Mouse (Mus musculus) heart, postnatal 10 days (tissue): ENCODE measurements around the gene Olfr279. TPM values are rescaled to one million over a fixed set of nuclear protein-coding genes. Genes with fewer than 3 reads are reported as not detected.

Experiments used
- DNase-seq, 2 experiments: peaks; one replicate each; pipeline ENCODE4 v3.0.0; 2021
- intact Hi-C: fragments of 180-260 bp; cut with DNase I; formaldehyde crosslinking; loops from one replicate; pipeline ENCODE4 v1.15.1; 2025
- microRNA-seq, 2 experiments: library from miRNA; unstranded; fragments of <30 nt; microRNA quantifications; one replicate each; pipeline ENCODE4 v1.2.0; 2022
- total RNA-seq, 2 experiments: library from RNA; stranded (reverse); gene quantifications; 2 replicates each; pipeline ENCODE4 v1.2.3; 2021

Olfr279 gene
- total RNA-seq, 2 experiments from 2014 or later, result not detected

DNA sequence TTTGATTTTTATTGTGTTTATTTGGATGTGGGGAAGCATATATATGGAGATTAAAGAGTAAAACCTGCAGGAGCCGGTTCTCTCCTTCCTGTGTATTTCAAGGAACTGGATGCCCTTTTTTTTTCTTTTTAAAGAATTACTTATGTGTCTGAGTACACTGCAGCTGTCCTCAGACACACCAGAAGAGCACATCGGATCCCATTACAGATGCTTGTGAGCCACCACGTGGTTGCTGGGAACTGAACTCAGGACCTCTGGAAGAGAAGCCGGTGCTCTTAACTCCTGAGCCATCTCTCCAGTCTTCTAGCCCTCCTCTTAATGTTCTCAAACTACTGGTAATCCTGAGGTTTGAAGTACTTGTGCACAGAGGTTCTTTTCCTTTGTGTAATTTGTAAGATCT lies 45.7 kb downstream of the Olfr279 start:
- no peak for DNase-seq
- intact Hi-C loops, result loop anchor here (2.0 kb wide), 1 partner anchor 25 kb away; no protein-coding TSS in a partner anchor

DNA sequence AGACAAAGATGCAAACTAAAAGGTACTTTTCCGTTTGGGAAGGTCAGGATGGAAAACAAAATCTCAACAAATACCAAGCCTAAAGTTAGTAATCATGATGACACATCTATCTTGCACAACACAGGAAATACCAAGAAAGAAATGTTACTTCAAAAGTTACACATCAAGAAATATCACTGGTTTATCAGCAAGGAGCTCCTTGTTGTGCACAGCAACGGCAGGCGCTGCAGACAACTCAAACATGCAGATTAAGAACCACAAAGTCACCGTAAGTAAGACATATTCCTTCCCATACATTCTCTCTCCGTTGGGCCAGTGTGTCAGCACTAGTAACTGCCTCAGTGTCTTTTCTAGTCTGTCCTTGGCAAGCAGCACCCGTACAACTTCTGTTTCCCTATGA lies 48.9 kb downstream of the Olfr279 start:
- intact Hi-C loops, result no loop called here
- DNase-seq, result no peak

DNA sequence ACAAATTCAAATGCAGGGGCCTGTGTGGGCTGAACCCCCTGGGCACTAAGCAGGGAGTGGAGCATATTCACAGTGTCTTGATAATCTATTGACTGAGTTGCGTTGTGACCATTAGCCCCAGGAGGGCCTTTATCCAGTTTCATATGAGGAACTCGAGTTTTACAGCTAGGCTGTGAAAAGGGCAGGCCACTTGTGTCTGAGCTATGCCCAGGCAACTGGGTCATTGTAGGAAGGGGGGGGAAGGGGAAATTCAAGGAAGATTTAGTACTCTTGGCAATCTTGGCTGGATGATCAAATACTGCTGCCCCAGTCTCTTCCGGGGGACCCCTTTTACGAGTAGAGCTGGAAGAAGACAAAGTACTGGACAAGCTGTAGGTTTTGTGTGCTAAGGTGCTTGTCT lies 51.1 kb downstream of the Olfr279 start:
- no peak for DNase-seq
- intact Hi-C loops, result no loop called here

DNA sequence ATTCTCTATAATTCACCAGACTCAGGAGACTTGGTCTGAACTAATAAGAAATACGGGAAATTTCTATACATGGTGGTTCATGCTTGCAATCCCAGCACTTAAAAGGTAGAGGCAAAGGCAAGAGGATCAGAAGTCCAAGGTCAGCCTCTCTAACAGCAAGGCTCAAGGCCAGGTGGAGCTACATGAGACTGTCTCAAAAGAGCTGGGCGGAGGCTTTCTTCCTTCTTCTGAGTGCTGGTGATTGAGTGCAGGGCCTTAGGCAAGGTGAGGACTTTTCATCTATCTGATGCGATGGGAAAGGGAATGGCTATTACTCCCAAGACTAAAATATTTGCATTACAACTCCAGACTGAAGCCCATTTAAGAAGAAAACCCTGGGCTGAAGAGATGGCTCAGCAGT lies 52.9 kb downstream of the Olfr279 start:
- intact Hi-C loops, result no loop called here
- no peak for DNase-seq

DNA sequence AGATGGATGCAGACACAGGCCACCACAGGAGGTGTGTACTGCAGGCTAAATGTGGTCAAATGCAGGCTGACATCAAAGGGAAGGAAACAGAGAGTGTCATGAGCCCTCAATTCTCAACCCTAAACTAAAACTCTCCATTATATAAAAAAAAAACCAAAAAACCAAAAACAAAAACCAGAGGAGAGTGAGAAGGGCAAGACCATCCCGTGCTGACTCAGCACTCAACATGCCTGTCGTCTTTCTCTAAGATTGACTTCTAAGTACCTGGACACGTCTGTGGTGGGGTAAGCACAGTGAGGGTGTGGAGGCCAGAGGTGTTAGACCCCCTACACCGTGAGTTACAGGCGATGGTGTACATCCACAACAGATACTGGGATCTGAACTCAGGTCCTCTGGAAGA lies 54.6 kb downstream of the Olfr279 start:
- intact Hi-C loops, result no loop called here
- DNase-seq, result no peak

Small RNAs within 50 kb of the gene (microRNA-seq; reads per million reads assigned to microRNA genes)
- 1.7 to 9.0 reads per million in 2 experiments for gene Mir1291

Other genes with a start within 250 kb of the Olfr279 start
- not detected for gene H1fnt, start 235.1 kb upstream of the Olfr279 start, total RNA-seq
- 1 to 10 TPM; 5.4 to 6.5 TPM for gene Zfp641, start 196.2 kb upstream of the Olfr279 start, total RNA-seq
- gene Olfr285, start 175.0 kb upstream of the Olfr279 start, total RNA-seq, result not detected
- not detected for gene Olfr284, start 151.4 kb upstream of the Olfr279 start, total RNA-seq
- not detected for gene Olfr283, start 111.5 kb upstream of the Olfr279 start, total RNA-seq
- gene Olfr282, start 61.2 kb upstream of the Olfr279 start, total RNA-seq, result not detected
- not detected for gene Olfr281, start 39.8 kb upstream of the Olfr279 start, total RNA-seq
- gene OR5BS1P, start 22.5 kb upstream of the Olfr279 start, total RNA-seq, result not detected
- gene Lalba, start 9.7 kb upstream of the Olfr279 start, total RNA-seq, result under 1 TPM in 1 of 2 experiments, not detected in 1; 0.47 TPM
- 10 to 100 TPM; 89.3 to 91.8 TPM for gene Kansl2, start 41.9 kb downstream of the Olfr279 start, total RNA-seq
- 10 to 100 TPM; 34.5 to 40.0 TPM for gene Ccnt1, start 78.5 kb downstream of the Olfr279 start, total RNA-seq
- under 1 TPM in 1 of 2 experiments, not detected in 1; 0.53 TPM for gene 4930415O20Rik, start 78.6 kb downstream of the Olfr279 start, total RNA-seq
- gene Adcy6, start 117.7 kb downstream of the Olfr279 start, total RNA-seq, result 100 to 1,000 TPM; 187 to 200 TPM
- gene Cacnb3, start 138.4 kb downstream of the Olfr279 start, total RNA-seq, result 10 to 100 TPM; 13.6 to 14.0 TPM
- gene Ddx23, start 170.5 kb downstream of the Olfr279 start, total RNA-seq, result 10 to 100 TPM; 55.2 to 57.2 TPM
- 1 to 10 TPM in 1 of 2 experiments, under 1 TPM in 1; 0.84 to 1.9 TPM for gene Rnd1, start 185.1 kb downstream of the Olfr279 start, total RNA-seq
- gene Ccdc65, start 215.8 kb downstream of the Olfr279 start, total RNA-seq, result under 1 TPM; 0.12 to 0.41 TPM
- 10 to 100 TPM in 1 of 2 experiments, 1 to 10 TPM in 1; 8.1 to 10.2 TPM for gene Fkbp11, start 235.8 kb downstream of the Olfr279 start, total RNA-seq